Mouse (Mus musculus) lung, embryonic 15.5 days (tissue): Measurements from ENCODE around the gene Rdm1. TPM values are rescaled to one million over a fixed set of nuclear protein-coding genes. Genes with fewer than 3 reads are reported as not detected.
"Not testable (repeated sequence)": the region's sequence is repeated elsewhere in the genome, so short reads cannot be mapped to it uniquely, and the experiment has no call there.

Experiments
- ATAC-seq: fragments of 200-750 bp; cut with Nextera tagmentation; 2 replicates; pipeline ENCODE4 v1.8.0; 2017; ENCODE audit warnings: moderate number of reproducible peaks, borderline replicate concordance; ENCODE audit not compliant: low FRiP score, low TSS enrichment; ENCODE audit errors: extremely low read depth
- H3K27ac ChIP-seq: fragments of 300-500 bp; sonication (generic); 2 replicates; pipeline ENCODE4 v1.5.1; 2015; ENCODE audit warnings: moderate library complexity, mild to moderate bottlenecking, inconsistent platforms
- H3K27me3 ChIP-seq: fragments of 300-500 bp; sonication (generic); 2 replicates; pipeline ENCODE4 v1.6.1; 2015; ENCODE audit warnings: inconsistent platforms
- H3K36me3 ChIP-seq: fragments of 300-500 bp; sonication (generic); 2 replicates; pipeline ENCODE4 v1.6.1; 2015; ENCODE audit warnings: inconsistent platforms
- H3K4me1 ChIP-seq: fragments of 300-500 bp; sonication (generic); 2 replicates; pipeline ENCODE4 v1.6.1; 2015; ENCODE audit warnings: inconsistent platforms
- H3K4me2 ChIP-seq: fragments of 300-500 bp; sonication (generic); 2 replicates; pipeline ENCODE4 v1.6.1; 2015; ENCODE audit warnings: inconsistent platforms, mild to moderate bottlenecking, moderate library complexity
- H3K4me3 ChIP-seq: fragments of 300-500 bp; sonication (generic); 2 replicates; pipeline ENCODE4 v1.5.1; 2015; ENCODE audit warnings: mild to moderate bottlenecking, inconsistent platforms
- H3K9ac ChIP-seq: fragments of 300-500 bp; sonication (generic); 2 replicates; pipeline ENCODE4 v1.6.1; 2015; ENCODE audit warnings: inconsistent platforms
- H3K9me3 ChIP-seq: fragments of 300-500 bp; sonication (generic); 2 replicates; pipeline ENCODE4 v1.6.1; 2016; ENCODE audit warnings: inconsistent platforms
- WGBS: fragments of 180-500 bp; shearing (Covaris S2); methylation state at CpG from one replicate; pipeline ENCODE4 v1.1.7; 2015; 5-methylcytosine and 5-hydroxymethylcytosine counted together
- polyA plus RNA-seq: library from polyadenylated mRNA; unstranded; fragments of >200 nt; fragmentation: Nextera tagmentation; extraction: Ambion mirVana; gene quantifications from 2 replicates; pipeline ENCODE4 v1.2.1, GENCODE M21; 2015

The Rdm1 gene
- polyA plus RNA-seq: 46.5 and 49.8 TPM in 2 replicates

DNA sequence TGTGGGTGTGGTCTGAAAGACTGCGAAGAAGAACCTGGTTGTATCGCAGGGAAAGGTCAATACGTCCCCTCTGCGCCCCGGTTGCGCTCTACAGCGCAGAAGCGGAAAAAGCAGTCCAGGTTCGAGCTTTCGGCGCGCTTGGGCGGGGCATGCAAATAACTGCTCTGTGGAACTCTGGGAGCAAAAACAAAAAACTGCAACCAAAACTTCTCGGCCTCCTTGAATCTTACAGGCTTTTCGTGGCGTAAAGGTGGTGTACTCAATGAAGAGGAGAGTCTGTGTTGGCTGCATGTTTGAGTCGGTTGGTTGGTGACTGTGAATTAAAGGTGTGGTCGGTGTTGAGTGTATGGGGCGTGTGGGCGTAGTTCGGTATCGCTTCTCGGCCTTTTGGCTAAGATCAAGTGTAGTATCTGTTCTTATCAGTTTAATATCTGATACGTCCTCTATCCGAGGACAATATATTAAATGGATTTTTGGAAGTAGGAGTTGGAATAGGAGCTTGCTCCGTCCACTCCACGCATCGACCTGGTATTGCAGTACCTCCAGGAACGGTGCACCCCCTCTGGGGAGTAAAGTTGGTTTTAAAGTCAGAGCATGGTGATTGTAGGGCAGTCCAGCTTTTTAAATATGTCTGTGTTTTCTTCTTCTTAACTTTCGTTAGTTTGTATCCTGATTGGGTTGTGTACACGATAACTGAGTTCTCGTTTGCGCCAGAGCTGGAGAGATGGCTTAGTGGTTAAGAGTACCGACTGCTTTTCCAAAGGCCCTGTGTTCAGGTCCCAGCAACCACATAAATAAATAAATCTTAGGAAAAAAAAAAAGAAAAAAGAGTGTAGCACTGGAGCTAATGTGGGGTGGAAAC is at the start of gene Rdm1:
Rdm1 (plus strand) TSS at position 201 of the 862 bp plus-strand sequence.
- no peaks in the 10 kb centered on the region for H3K9me3 ChIP-seq
- H3K4me2 ChIP-seq: peak within 1 kb of the TSS; percentile 87
- H3K27me3 ChIP-seq: no peaks in the 10 kb centered on the region
- H3K9ac ChIP-seq: peak within 1 kb of the TSS; percentile 71
- WGBS: under 1% methylated on average over 34 of the region's 34 CpGs
- peak; percentile 94 for ATAC-seq
- H3K27ac ChIP-seq: peak within 1 kb of the TSS; percentile 100
- H3K4me3 ChIP-seq: peak within 1 kb of the TSS; percentile 56
- H3K4me1 ChIP-seq: peaks cover 14% of the 10 kb centered on the region
- H3K36me3 ChIP-seq: no peaks in the 10 kb centered on the region

DNA sequence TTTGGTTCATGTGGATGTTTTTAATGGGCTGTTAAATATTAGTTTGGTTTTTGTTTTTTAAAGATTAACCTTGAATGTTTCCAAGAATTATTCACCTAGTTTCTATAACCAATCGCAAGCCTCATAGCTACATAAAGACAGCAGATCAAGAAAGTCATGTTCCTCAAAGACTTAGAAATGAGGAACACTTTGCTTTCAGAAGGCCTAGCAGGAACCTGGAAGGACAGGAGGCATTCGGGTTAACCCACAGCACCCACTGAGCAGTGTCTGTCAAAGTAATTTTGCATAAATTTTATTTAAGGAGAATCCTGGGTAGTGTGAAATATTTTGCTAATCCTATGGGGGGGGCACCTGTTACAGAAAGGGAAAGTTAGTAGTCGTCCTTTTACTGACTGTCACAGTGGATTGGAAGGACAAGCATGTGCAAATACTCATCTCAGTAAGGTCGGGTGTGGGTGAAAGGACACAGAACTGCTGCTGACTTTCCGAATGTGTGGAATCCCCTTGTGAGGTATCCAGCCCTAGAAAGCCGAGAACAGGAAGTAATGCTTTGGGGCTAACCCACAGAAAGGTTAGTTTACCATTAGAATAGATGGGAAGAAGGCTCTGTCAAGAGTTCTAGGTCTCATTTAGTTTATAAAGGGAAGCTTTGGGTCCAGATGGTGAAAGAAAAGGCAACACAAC is 45.8 kb upstream of the Rdm1 start:
- H3K9ac ChIP-seq: no peak overlapping the region
- H3K4me3 ChIP-seq: no peak overlapping the region
- H3K27ac ChIP-seq: no peak overlapping the region
- H3K27me3 ChIP-seq: no peaks in the 10 kb centered on the region
- H3K4me1 ChIP-seq: peaks cover 6% of the 10 kb centered on the region; the same call in 1 of the 2 replicates
- no peak for ATAC-seq
- H3K4me2 ChIP-seq: no peak overlapping the region
- H3K9me3 ChIP-seq: no peaks in the 10 kb centered on the region
- 61% methylated on average over 6 of the region's 6 CpGs for WGBS
- peaks cover 39% of the 10 kb centered on the region for H3K36me3 ChIP-seq

DNA sequence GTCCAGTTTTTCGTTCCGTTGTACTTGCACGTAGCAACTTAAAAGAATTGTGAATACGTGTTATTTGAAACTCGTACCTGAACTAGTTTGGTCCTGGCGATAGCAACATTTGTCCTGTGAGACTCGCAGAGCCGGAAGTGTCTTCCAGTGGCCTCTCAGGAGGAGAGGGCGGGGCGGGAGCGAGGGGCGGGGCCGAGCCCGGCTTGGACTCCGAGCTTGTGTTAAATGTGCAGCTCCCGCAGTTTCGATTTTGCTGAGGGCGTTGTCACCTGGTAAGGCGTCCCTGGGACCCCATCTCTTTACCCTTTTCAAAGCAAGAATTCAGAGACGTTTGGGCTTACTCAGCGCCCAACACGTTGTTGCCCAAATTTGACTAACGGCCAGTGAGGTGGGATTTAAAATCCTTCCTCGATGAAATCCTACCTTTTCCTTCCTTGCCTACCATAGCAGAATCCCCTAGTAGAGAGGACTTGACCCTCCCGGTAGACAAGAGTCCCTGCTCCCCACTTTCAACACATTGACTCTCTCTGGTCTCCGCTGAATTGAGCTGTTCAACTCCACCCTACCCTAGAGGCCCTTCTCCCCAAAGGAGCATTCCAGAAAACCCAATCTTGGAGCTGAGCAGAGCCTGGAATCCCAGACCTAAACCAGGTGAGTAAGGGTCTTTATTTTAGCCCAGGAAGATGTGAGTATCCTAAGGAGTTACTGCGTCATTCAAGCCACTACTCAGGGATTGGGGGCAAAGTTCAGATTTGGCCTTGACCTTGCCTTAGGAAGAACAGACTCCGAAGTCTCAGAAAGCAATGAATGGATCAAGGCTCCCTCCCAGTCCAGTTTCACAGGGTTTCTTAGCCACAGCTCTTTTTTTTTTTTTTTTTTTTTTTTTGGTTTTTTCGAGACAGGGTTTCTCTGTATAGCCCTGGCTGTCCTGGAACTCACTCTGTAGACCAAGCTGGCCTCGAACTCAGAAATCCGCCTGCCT is 44.6 kb upstream of the Rdm1 start, which contains the start of gene Tmem106a:
Tmem106a (plus strand) TSS at position 189 of the 982 bp plus-strand sequence.
- WGBS: 18% methylated on average over 30 of the region's 31 CpGs
- H3K36me3 ChIP-seq: peaks cover 28% of the 10 kb centered on the region
- H3K4me2 ChIP-seq: peak within 1 kb of the TSS; percentile 64
- H3K4me1 ChIP-seq: peaks cover 6% of the 10 kb centered on the region; the same call in 1 of the 2 replicates
- no peak within 1 kb of the TSS; the same call in 1 of the 2 replicates for H3K27ac ChIP-seq
- H3K9me3 ChIP-seq: no peaks in the 10 kb centered on the region
- H3K4me3 ChIP-seq: peak within 1 kb of the TSS; percentile 53
- H3K27me3 ChIP-seq: no peaks in the 10 kb centered on the region
- peak within 1 kb of the TSS; percentile 55 for H3K9ac ChIP-seq
- peak; percentile 83; the same call in 1 of the 2 replicates for ATAC-seq

DNA sequence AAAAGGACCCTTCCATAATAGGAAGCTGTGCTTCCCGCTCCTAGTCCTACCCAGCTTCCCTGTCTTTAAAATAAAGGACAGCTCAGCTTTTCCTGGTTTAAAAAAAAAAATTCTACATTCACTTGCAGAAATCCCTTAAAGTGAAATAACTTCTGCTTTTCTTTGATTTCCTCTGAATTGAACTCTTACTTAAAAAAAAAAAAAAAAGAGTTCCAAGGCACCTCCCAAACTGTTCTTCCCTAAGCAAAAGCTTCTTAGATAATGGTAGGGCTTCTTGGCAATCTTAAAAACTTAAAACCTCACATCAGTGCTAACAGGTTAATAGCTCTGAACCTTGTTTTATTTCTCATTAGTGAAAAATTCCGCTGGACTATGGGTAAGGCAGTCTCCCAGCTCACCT is 43.8 kb upstream of the Rdm1 start:
- Histone ChIP-seq H3K36me3 (peaks cover 20% of the 10 kb centered on the region), H3K4me1 (peaks cover 6% of the 10 kb centered on the region; the same call in 1 of the 2 replicates), H3K27ac (no peak overlapping the region), H3K9me3 (no peaks in the 10 kb centered on the region), H3K27me3 (no peaks in the 10 kb centered on the region), H3K4me3 (no peak overlapping the region), H3K9ac (no peak overlapping the region), H3K4me2 (no peak overlapping the region)
- ATAC-seq: no peak
- WGBS: 86% methylated on average over 2 of the region's 2 CpGs

DNA sequence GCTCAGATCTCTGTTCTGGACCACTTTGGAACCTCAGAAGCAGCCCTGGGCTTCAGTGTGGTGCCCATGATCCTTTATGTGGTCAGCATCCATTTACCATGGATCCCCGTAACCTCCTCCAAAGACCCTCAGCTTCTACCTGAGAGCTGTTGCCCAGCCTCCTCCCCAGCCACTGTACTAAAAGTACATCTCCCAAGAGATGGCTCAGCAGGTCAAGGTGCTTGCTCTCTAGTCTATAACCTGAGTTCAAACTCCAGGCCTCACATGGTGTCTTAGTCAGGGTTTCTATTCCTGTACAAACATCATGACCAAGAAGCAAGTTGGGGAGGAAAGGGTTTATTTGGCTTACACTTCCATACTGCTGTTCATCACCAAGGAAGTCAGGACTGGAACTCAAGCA is 42.0 kb upstream of the Rdm1 start:
- H3K27ac ChIP-seq, H3K4me3 ChIP-seq, ATAC-seq, H3K36me3 ChIP-seq, H3K27me3 ChIP-seq, H3K4me2 ChIP-seq, H3K4me1 ChIP-seq, H3K9ac ChIP-seq, H3K9me3 ChIP-seq: not testable (repeated sequence)
- 96% methylated on average over 1 of the region's 1 CpGs for WGBS

DNA sequence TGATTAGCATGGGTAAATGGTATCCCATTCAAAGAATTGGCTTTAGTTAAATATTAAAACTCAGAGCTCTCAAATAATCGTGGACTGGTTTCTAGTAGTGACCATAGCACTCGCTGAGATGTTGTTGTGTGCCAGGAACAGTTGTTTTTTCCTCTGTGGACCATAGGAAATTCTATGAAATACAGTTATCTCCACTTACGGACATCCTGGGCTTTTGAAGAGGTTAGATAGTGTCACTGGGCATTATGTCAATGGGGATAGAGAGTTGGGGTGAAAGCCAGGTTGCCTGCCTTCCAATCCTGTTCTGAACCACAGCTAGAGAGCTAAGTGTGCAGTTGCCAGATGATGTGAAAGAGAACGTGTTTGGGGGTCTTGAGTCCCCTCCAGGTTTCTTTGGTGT is 41.2 kb upstream of the Rdm1 start:
- 55% methylated on average over 4 of the region's 4 CpGs for WGBS

DNA sequence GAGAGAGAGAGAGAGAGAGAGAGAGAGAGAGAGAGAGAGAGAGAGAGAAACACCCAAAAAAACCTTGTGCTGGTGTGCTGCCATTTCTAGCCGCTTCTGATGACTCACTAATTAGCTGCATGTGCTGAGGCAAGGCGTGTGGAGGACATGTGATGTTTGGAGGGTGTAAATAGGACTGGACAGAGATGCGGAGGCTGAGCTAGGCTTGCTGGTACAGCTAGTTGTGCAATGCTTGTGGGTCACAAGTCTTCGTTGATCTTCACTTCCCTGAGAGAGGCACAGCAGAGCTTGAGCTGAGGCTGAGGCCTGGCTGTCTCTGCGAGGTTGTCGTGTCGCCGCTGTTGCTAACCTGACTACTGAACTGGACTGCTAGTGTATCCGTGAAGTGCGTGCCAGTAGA is 39.3 kb upstream of the Rdm1 start:
- no peak overlapping the region for H3K4me3 ChIP-seq
- no peak for ATAC-seq
- H3K9me3 ChIP-seq: no peaks in the 10 kb centered on the region
- no peaks in the 10 kb centered on the region for H3K27me3 ChIP-seq
- no peak overlapping the region for H3K4me2 ChIP-seq
- no peak overlapping the region for H3K9ac ChIP-seq
- no peaks in the 10 kb centered on the region for H3K4me1 ChIP-seq
- no peak overlapping the region for H3K27ac ChIP-seq
- 85% methylated on average over 10 of the region's 10 CpGs for WGBS
- H3K36me3 ChIP-seq: no peaks in the 10 kb centered on the region

More for the DNA sequence above, 41.2 kb upstream of the Rdm1 start:
- Histone ChIP-seq H3K27me3 (no peaks in the 10 kb centered on the region), H3K27ac (no peak overlapping the region), H3K36me3 (peaks cover under 1% of the 10 kb centered on the region; the same call in 1 of the 2 replicates), H3K9me3 (no peaks in the 10 kb centered on the region), H3K4me3 (no peak overlapping the region), H3K9ac (no peak overlapping the region), H3K4me2 (no peak overlapping the region), H3K4me1 (peaks cover 6% of the 10 kb centered on the region; the same call in 1 of the 2 replicates)
- ATAC-seq: no peak

DNA sequence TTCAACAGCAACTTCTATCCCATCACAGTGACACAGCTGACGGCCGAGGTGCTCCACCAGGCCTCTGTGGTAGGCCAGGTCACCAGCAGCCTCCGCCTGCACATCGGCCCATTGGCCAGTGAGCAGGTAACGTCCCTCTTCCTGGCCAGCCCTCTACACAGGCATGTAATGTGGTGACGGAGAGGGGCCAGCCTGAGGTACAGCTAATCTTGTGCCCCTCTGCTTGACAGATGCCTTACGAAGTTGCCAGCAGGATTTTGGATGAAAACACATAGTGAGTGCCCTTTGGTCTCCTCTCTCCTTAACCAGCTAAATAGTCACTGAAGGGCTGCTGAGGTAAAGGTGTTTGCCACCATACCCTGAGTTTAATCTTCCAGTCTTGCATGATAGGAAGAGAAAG is 38.1 kb upstream of the Rdm1 start:
- H3K9ac ChIP-seq: no peak overlapping the region
- H3K36me3 ChIP-seq: no peaks in the 10 kb centered on the region
- H3K27me3 ChIP-seq: no peaks in the 10 kb centered on the region
- no peak overlapping the region for H3K4me3 ChIP-seq
- WGBS: 89% methylated on average over 7 of the region's 7 CpGs
- H3K27ac ChIP-seq: no peak overlapping the region
- no peak overlapping the region for H3K4me2 ChIP-seq
- no peak for ATAC-seq
- no peaks in the 10 kb centered on the region for H3K4me1 ChIP-seq
- H3K9me3 ChIP-seq: no peaks in the 10 kb centered on the region

DNA sequence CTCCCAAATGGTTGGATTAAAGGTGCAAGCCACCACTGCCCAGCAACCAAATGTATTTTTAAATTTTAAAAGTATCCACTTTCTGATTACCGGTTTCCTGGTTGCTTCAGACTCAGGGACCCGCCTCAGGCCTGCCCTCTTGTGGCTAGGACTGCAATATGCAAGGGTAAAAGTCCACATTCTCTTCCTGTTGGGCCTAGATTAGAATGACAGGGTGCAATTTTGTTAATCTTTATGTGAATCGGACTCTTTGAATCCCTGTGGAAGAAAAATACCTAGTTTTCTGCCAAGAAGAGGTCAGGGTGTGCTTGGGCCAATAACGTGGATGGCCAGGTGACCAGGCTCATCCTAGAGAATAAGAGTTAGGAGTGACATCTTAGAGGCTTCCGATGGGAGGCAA is 37.6 kb upstream of the Rdm1 start:
- H3K36me3 ChIP-seq: no peaks in the 10 kb centered on the region
- no peak for ATAC-seq
- H3K4me1 ChIP-seq: no peaks in the 10 kb centered on the region
- no peak overlapping the region for H3K9ac ChIP-seq
- H3K4me3 ChIP-seq: no peak overlapping the region
- H3K9me3 ChIP-seq: no peaks in the 10 kb centered on the region
- 27% methylated on average over 5 of the region's 5 CpGs for WGBS
- H3K27ac ChIP-seq: no peak overlapping the region
- H3K4me2 ChIP-seq: no peak overlapping the region
- H3K27me3 ChIP-seq: no peaks in the 10 kb centered on the region

DNA sequence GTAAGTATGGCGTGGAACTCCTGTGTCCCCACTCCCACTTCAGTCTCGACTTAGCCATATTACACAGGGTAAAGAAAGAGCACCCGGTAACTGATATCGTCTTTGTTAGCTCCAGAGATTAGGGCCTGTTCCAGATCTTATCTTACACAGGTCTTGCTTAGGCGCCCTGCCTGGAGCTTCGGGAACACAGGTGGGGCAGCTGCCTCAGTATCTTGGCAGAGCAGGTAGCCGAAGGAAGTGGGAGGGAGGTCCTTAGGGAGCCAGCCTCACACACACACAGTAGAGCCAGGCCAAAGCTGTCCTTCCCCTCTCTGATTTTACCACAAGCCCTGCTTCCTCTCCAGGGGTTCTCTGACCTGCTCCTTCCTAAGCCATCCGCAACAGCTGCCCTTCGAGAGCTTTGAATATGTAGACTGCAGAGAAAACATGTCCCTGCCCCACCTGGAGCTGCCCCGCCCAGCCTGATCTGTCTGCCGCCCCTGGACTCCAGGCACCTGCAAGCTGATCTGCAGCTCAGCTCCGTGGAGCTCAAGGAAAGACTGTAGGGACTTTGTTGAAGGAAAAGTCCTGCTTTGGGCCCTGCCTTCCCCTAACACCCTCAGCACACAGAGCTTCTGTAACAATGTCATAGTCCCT is 36.9 kb upstream of the Rdm1 start:
- no peak overlapping the region for H3K27ac ChIP-seq
- H3K9me3 ChIP-seq: no peaks in the 10 kb centered on the region
- ATAC-seq: no peak
- H3K4me2 ChIP-seq: no peak overlapping the region
- no peak overlapping the region for H3K9ac ChIP-seq
- H3K4me1 ChIP-seq: no peaks in the 10 kb centered on the region
- no peaks in the 10 kb centered on the region for H3K27me3 ChIP-seq
- WGBS: 64% methylated on average over 12 of the region's 12 CpGs
- H3K4me3 ChIP-seq: no peak overlapping the region
- H3K36me3 ChIP-seq: no peaks in the 10 kb centered on the region

DNA sequence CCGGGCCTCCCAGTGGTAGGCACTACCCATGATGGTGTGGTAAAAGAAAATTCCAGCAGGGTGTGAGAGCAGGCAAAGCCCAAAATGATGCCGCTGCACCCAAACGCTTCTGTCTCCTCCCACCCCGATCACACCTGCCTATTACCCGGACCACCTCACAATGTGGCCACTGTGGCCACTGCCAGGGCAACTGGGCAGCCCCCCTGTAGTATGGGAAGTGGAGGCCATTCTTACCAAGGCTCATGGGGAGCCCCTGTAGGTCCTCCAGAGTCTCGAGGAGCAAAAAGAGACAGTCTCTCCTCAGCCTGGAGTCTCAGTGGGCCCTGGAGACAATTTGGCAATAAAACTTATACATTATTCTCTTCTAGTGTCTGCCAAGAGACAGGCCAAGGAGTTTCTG is 27.8 kb upstream of the Rdm1 start, which contains the start of gene Gm11634:
Gm11634 (minus strand) TSS at position 101 of the 400 bp plus-strand sequence.
- 67% methylated on average over 6 of the region's 6 CpGs for WGBS
- Histone ChIP-seq H3K9me3 (no peaks in the 10 kb centered on the region), H3K27ac (no peak within 1 kb of the TSS), H3K27me3 (no peaks in the 10 kb centered on the region), H3K4me1 (no peaks in the 10 kb centered on the region), H3K36me3 (no peaks in the 10 kb centered on the region), H3K4me3 (no peak within 1 kb of the TSS), H3K9ac (no peak within 1 kb of the TSS), H3K4me2 (no peak within 1 kb of the TSS)
- ATAC-seq: no peak
